Mouse (Mus musculus) neural tube, embryonic 10.5 days (tissue): ENCODE measurements around the gene Nfyc.

Experiments
- DNase-seq: peaks from one replicate; pipeline ENCODE4 v3.0.0-alpha.2; 2017; ENCODE audit warnings: low spot score; ENCODE audit errors: extremely low spot score

The Nfyc gene

DNA sequence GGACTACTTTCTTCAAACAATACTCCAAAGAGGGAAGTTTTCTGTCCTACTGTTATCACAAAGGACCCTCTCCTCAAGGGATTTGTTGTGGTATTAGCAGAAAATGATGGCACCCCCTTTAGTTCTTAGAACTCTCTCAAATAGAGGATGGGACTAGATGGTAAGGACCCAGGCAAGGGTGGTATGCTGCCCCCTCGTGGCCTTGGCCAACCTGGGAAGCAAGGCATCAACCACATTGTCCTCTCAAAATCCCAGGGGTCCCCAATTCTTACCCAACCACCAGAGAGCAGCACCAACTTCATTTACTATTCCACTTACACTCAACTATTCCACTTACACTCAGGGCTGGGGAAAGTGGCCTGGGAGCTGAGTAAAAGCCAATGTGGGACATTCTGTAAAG, 76.1 kb downstream of the Nfyc start:
- DNase-seq, result peak; percentile 71

DNA sequence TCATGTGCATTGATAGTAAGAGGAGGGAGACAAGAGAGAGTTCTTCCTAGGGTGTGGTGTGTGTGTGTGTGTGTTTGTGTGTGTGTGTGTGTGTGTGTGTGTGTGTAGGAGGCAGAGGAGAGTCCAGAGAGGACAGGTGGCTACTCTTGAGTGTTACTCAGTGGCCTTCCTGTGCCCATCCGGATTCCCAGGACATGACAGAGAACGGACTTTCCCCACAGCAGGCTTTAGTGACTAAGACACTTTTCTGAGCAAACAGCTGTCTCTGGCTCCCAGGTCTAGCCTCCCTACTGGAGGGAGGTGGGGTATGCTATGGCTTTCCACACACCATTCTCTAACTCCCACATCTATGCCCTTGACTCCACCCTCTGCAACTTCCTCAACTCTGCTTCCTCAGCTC, 81.8 kb downstream of the Nfyc start:
- DNase-seq, result no peak

DNA sequence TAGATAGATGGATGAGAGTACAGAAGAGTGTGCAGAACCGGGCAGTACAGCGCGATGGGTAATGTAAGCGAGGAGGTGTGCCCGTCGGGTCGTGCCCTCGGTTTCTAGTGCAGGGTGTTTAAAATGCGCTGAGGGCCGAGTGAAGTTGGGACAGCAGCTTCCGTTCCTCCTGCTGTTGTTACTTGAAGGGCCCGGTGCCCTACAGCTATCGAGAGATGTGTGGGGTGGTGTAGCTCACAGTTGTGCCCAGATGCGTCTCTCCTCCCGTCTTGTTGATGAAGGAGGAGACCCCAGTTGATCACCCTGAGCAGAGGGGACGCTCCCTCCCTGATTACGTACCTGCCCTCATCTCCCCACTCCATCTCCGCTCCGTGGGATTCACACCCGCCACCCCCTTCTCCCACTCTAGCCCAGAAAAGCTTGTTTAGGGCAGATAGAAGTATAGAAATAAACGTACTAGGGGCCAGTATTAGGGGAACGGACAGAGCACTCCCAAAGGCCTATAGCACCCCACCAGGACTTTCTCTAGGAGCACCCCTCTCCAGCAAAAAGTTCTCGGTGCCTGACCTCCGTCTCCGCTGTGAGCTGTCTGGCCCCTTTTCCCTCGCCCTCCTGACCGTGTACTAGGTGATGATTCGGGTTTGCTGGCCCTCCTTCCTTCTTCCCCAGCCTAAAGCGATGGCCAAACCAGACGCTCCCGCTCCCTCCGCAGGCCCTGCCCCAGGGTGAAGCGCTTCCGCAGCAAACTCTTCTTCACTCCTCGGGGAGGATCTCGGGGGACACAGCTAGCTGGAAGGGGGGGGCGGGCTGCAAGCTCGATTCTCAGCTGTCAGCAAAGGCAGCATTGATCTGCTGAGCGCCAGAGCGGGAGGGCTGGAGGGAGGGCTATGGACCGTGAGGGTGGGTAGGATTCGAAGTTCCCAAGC, 83.2 kb downstream of the Nfyc start, which contains the start of gene Kcnq4:
Gene Kcnq4 (minus strand): TSS at position 672 of the 926 bp plus-strand sequence.
- peak; percentile 35 for DNase-seq

DNA sequence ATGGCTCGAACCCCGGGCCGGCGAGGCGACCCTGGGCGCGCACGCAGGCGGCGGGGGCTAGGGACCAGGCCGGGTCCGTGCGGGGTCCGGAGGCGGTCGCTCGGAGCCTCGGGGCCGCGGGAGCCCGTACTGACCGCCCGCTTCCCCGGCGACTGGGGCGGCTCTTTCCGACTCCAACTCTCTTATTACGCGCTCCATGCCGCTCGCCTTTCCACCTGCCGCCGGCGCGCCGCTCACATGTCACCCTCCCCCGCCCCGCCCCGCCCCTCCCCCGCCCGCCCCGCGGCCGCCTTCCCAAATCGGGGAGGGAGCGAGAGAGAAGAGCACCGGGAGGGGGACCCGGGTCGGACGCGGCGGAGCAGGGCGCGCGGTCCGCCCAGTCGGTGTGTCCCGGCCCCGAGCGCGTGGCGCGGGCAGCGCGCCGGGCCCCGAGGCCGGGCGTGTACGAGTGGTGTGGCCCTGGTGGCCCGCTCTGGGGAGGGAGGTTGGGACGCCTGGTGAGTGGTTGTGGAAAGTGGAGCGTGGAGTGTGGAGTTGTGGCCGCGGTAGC, 84.1 kb downstream of the Nfyc start:
- peak; percentile 59 for DNase-seq

DNA sequence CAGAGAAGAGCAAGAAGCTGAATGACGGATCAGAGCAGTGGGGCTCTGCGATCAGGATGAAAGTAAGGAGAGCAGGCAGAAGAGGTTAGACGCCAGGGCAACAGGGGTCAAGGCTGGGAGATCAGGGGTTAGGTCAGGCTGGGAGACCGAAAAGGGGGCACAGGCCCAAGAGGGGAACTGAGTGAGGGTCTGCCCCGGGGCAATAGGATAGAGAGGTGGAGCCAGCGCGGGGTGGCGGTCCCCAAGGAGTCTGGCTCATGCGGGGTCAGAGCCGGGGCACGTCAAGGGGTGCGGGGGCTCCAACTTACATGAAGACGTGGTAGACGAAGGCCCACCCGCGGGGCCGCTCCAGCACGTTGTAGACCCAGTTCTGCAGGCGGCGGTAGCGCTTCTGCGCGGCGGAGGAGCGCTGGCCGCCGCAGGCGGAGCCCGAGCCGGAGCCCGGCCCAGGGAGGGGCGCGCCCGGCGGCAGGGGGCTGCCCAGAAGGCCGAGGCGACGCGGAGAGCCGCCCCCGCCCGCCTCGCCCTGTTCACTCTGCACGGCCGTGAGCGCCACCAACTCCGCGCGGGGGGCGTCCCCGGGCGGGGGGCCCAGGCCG, 84.7 kb downstream of the Nfyc start:
- DNase-seq, result peak; percentile 40

DNA sequence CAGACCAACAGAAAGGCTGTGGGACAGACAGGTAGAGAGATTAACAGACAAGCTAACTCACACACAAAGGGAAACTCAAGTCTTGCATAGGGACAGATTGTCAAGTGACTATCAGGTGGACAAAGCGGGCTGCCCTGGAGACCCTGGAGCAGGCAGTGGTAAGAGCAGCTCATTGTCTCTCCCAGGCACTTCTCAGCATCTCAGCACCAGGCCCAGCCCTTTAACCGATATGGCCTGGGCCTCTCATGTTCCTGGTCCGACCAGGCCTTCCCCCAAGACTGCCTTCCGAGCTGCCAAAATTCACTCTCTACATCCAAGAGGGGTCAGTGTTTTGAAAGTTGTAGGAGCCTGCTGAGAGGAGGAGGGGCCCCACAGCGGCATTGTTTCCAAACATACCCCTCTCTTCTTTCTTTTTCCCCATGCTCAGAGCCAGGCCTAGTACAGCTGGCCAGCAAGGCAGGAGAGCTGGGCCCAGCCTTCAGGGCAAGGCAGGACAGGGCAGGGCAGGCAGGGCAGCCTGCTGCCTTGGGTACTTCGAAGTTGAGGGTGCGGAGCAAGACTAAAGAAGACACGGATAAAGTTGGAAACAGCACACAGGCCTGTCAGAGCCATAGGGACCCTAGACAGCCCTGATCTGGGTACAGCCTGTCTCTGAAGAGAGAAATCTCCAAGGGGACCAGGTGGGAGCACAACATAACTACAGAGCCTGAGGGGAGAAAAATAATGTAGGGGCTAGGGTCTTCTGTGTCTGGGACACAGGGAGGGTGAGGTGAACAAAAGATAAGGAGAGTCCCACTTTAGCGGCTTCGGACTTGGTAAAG, 85.4 kb downstream of the Nfyc start:
- peak; percentile 43 for DNase-seq

DNA sequence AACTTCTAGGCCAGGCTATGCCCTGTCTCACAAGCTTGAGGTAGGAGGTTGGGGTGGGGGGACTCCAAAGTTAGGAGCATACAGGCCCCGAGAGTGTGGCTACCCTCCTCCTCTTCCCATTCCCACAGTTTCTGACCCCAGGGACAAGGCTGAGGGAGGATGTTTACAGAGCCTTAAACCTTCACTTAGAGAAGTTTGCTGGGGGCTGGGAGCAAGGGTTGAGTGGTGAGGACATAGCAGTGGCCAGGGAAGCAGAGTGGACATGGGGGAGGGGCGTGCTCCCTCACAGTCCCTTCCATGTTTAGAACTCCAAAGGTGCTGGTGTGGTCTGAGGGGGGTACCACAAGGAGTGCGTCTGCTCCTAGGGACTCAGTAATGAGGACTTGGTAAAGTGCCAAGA, 87.7 kb downstream of the Nfyc start:
- DNase-seq, result no peak

DNA sequence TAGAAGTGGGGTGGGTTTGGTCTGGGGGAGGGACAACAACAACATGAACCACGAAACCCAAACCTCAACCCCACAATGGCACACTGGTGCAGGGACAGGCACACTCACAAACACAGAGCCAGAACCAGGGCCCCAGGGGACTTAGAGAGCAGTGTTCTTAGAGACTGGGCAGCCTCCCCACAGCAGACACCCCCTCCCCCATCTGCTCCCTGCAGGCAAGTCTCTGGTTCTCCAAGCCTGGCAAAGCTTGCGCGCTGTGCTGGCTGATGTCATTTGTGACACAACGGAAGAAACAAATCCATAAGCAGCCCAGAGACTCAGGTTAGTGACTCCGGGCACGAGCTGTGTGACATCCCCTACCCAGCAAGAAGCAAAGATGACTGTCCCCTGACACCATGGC, 90.1 kb downstream of the Nfyc start:
- DNase-seq, result no peak

DNA sequence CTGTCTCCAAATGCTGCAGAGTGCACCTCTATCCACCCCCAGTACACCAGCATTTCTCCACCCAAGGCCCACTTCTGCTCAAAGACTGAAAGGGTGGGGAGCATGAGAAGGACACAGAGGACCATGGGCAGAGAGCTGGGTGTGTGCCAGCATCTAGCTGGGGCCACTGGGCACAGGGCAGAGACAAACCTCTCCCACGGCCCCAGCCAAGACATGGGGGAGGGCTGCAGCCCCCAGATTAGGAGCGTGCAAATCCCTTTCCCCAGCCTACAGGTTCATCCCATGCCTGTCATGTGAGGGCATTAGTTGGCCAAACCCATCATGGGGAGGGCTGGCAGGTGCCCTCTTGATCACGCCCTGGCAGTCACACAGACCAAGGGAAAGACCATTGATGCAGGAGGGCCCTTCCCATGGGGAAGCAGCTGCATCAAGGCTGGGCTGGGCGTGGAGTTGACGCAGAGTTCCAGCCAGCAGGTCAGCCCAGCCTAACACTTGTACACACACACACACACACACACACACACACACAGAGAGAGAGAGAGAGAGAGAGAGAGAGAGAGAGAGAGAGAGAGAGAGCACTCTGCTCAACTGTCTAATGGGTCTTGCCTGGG, 97.3 kb downstream of the Nfyc start:
- no peak for DNase-seq

DNA sequence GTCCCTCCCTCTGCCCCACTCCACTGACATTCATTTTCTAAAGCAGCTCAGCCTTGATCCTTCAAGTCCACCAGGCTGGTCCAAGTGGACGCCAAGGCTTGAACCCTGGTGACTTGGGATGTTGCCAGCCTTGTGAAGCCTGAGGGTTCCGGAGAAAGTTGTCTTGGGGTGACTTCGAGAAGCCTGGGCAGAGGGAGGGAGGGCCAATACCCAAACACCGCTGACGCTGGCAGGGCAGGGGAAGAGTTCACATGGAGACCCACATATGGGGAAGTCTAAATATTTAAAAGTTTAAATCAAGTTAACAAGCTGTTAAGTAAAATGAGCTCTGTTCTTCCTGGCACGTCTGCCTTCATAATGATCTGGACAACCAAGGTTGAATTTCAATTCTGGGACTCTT, 98.6 kb downstream of the Nfyc start:
- no peak for DNase-seq

DNA sequence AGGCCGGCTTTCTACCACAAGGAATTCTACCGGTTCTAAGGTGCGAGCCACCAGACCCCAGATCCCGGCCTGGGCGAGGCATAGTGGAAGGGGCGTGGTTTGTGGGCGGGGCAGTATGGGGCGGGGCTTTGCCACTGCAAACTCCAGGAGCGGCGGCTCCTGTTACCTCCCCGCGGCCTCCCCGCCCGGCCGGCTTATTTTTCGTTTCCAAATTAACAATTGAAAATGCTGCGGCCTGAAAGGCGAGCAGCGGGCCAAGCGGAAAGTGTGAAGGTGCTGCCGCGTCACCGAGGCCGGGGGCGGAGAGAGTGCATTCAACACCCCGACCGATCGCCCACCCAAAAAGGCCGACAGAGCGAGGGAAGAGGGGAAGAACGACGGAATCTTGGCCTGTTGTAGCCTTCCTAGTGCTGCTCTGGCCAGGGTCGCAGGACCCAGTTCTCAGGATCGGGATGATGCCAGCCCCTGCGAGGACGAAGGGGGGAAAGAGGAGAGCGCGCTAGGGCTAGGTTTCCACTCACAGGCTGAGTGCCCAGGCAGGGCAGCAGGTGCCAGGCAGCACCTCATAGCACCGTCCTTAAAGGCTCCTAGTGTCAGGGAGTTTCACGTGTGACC, 100.2 kb downstream of the Nfyc start:
- peak; percentile 87 for DNase-seq

DNA sequence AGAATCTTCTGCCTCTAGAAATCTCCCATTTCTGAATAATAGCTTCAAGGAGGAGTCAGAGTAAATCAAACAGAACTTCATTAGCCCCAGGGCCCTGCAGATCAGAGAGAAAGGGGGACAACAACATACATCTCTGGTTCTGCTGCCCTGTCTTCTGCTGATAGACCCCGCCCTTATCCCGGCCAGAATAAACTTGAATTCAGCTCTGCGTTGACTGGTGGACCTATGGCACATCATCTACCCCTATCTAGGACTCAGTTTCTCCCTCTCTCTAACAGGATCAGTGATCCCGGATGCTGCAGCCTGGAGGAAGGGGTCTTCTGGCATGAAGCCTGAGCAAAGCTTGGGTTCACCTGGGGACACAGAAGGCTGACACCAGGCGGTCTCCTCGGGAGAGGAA, 100.8 kb downstream of the Nfyc start:
- no peak for DNase-seq

DNA sequence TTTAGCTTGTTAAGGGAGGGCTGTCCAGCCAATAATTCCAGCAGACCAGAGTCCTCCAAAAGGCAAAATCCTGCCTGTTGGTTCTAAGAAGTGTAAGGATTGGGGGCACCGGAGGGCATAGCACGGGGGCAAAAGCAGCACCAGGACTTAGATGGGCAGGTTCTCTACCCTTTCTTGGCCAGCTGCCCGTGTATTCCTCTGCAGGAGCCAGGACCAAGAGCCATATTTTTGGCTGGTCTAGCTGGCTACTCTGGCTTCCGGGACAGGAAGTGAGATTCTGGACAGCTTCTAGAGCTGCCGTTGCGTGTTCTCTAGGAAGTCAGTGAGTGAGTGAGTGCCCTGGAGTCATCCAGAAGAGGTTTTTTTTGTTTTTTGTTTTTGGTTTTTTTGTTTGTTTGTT, 101.2 kb downstream of the Nfyc start:
- DNase-seq, result no peak

DNA sequence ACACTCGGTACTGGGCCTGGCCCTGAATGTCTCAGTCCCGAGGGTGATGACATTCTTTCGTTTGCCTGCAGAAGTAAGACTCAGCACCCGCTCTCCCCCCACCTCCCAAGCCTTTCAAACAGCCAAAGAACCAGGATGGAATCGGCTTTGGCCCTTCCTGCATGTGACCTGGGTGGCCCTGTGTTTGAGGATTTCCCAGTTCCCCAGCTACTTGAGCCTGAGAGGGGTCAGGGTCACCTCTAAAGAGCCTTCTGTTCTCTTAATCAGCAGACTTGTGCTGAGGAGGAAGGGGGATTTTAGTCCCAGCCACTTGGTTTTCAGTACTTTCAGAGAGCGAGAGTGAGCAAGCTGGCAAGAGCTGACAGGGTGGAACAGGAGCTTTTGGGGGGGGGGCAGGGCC, 101.9 kb downstream of the Nfyc start:
- DNase-seq, result no peak

DNA sequence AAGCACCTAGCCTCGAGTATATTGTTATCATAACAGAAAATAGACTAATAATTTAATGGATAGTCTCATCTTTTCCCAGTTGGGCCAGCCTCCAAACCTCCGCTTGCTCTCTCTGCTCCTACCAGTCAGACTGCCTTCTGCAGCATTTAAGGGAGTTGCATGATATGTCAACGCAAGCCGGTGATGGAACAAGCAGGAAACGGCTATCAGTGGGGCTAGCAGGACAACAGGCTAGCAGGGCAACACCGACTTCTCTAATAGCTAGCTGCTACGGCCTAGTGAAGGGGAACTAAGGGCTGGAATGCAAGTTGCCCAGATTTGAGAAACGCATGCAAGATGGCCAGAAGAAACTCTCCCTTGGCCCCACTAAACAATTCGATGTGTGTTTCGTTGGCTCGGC, 103.5 kb downstream of the Nfyc start:
- no peak for DNase-seq

DNA sequence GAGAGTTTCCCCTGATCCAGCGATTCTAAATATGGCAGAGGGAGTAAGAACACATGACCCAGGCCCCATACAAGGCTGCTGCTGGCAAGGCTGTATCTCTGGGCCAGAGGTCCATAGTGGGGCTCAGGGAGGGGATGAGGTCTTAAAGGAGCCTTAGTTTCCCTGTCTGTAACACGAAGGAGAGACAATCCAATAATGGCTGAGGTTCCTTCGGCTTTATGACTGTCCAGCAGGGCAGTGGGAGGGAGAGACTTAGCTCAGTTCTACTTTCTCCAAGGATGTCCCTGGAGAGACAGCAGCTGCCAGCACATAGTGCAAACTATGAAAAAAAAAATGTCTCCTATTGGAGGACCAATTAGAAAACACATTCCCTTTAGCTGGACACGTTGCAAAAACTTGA, 105.2 kb downstream of the Nfyc start:
- no peak for DNase-seq

DNA sequence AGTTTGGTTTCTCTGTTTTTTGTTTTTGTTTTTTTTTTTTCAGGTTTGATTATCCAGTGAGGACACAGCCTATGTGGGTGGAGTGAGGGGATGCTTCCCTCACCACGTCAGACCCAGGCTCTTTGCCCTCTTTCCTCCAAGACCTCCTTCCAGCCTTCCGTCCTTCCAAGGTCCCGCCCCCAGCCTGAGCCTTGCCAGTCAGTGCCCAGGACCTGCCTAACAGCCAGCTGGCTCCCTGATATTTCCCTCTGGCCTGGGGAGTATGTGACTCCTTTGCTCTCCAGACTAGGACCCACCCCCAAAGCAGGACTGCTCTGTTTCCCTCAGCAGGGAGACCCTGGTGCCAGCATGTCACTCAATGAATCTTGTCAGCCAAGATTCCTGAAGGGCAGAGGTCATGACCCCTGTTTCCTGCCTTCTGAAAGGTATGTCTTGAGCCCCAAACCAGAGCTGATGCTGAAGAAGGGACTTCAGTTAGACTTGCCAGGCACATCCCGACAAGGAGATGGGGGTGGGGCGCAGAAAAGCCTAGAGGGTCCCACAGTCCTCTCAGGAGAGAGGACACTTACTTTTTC, 105.8 kb downstream of the Nfyc start:
- DNase-seq, result no peak

DNA sequence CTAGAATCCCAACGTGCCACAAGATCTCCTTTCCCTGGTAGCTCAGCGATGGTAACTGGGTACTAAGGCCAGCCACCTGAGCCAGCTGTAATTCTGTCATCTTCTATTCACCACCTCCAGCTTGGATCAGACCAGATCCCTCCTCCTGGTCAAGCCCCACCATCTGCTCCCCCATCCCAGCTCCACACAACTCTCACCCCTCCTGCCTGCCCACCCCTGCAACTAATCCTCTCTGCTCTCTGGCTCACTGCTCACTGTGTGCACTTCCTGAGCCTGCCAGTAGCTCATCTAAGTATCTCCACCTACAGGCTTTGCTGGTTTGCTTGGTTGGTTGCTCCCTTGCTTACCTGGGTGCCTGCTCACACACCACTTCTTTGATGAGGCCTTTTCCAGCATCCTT, 109.8 kb downstream of the Nfyc start:
- DNase-seq, result no peak

DNA sequence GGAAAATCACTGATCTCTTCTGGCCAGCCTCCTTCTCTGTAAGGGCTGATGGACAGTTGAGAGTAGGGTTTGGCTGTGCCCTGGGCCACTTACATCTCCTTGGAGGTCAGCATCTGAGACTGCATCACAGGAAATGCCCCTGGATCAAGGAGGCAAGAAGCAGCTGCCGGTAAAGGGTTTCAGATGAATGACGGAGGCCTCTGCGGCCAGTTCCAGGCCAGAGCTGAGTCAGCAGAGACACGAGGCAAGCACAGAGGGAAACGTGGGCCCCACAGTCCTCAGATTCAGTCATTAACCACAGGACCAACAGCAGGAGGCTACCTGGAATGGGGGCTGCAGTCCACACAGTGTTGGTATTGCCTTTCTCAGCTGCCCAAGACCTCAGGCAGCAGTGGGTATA, 112.2 kb downstream of the Nfyc start:
- no peak for DNase-seq

DNA sequence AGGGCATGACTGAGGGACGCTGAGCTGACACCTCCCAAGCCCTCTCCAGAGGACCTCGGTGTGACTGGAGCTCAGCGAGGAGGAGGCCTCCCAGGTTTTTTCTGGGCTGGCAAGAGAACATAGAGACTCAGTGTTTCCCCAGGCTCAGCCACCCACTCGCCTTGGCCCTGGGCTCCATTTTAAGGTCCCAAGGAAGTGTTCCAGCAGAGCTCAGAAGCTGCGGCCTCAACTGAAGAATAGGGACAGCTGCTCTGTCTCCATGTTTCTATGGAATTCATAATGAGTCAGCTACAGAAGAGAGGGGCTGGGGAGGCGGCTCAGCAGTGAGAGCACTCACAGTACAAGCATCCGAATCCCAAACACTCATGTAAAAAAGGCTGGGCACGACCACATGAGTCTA, 113.8 kb downstream of the Nfyc start:
- DNase-seq, result no peak

DNA sequence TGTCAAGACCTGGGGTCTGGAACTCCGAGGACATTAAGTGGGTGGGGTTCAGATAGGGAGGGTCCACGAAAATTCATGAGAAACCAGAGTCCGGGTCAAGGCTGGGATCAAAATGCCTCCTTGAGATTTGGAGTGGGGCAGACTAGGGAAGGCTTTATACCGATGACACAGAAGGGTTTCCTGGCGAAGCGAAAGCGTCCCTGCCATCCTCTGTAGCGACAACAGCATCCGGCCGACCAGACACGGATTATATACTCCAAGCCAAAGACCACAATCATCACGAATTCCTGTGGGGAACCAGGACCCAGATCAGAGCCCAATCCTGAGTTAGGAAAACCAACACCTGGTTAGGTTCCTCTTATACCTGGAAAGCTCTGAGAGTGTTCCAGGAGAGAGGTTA, 114.6 kb downstream of the Nfyc start:
- DNase-seq, result no peak
